Mouse (Mus musculus) embryonic facial prominence, embryonic 14.5 days (tissue): ENCODE measurements around the gene Tbc1d5. TPM values are rescaled to one million over a fixed set of nuclear protein-coding genes. Genes with fewer than 3 reads are reported as not detected.

Experiments used
- ATAC-seq: fragments of 200-750 bp; cut with Nextera tagmentation; 2 replicates; pipeline ENCODE4 v1.8.0; 2017; ENCODE audit warnings: low read depth, moderate number of reproducible peaks, moderate TSS enrichment
- DNase-seq: peaks from one replicate; pipeline ENCODE4 v3.0.0-alpha.2; 2015; ENCODE audit warnings: low spot score
- H3K27ac ChIP-seq: fragments of 300-500 bp; sonication (generic); replicated peaks from 2 replicates; pipeline ENCODE4 v1.5.1; 2014; ENCODE audit warnings: low read depth, mild to moderate bottlenecking, low read length, moderate library complexity
- H3K27me3 ChIP-seq: fragments of 300-500 bp; sonication (generic); replicated peaks from 2 replicates; pipeline ENCODE4 v1.6.1; 2014; ENCODE audit warnings: low read length; ENCODE audit not compliant: control insufficient read depth, insufficient read depth
- H3K36me3 ChIP-seq: fragments of 300-500 bp; sonication (generic); 2 replicates; pipeline ENCODE4 v1.6.1; 2014; ENCODE audit warnings: low read length, mixed read lengths; ENCODE audit not compliant: control insufficient read depth, insufficient read depth
- H3K4me1 ChIP-seq: fragments of 300-500 bp; sonication (generic); 2 replicates; pipeline ENCODE4 v1.6.1; 2014; ENCODE audit warnings: antibody characterized with exemption, low read length; ENCODE audit not compliant: control insufficient read depth, insufficient read depth
- H3K4me2 ChIP-seq: fragments of 300-500 bp; sonication (generic); 2 replicates; pipeline ENCODE4 v1.6.1; 2014; ENCODE audit warnings: low read depth, mild to moderate bottlenecking, low read length, moderate library complexity, mixed read lengths
- H3K4me3 ChIP-seq: fragments of 300-500 bp; sonication (generic); 2 replicates; pipeline ENCODE4 v1.5.1; 2014; ENCODE audit warnings: low read depth, mild to moderate bottlenecking, low read length
- H3K9ac ChIP-seq: fragments of 300-500 bp; sonication (generic); 2 replicates; pipeline ENCODE4 v1.6.1; 2014; ENCODE audit warnings: low read depth, mild to moderate bottlenecking, low read length, moderate library complexity, mixed read lengths
- H3K9me3 ChIP-seq: fragments of 300-500 bp; sonication (generic); 2 replicates; pipeline ENCODE4 v1.6.1; 2016; ENCODE audit warnings: low read length; ENCODE audit not compliant: control insufficient read depth
- WGBS: fragments of 180-500 bp; shearing (Covaris S2); extraction: QIAGEN DNeasy Blood & Tissue Kit; methylation state at CpG from one replicate; pipeline ENCODE4 v1.1.7; 2014; 5-methylcytosine and 5-hydroxymethylcytosine counted together
- polyA plus RNA-seq: library from polyadenylated mRNA; unstranded; fragments of >200 nt; fragmentation: Nextera tagmentation; extraction: Ambion mirVana; gene quantifications from 2 replicates; pipeline ENCODE4 v1.2.1, GENCODE M21; 2014

Gene Tbc1d5
- polyA plus RNA-seq, 1 experiment from 2014 or later: 11.6 TPM

DNA sequence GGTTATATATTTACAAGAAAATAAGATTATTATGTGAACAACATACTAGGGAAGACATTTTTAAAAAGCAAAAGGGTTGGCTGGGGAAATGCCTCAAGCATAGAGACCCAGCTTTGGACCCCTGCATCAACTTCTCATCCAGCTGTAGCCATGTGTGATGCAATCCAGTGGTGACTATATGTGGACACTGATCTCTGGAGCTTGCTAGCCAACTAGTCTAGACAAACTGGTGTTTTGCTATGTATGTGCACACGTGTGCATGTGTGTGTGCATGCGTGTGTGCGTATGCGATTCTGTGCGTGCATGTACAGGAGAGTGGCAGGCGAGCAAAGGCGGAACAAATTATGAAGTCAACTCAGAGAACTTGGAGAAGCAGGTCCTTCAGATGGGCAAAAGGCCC lies 414.8 kb downstream of the Tbc1d5 start:
- H3K27ac ChIP-seq: no peak overlapping the region
- no peaks in the 10 kb centered on the region for H3K36me3 ChIP-seq
- ATAC-seq (no peak), DNase-seq (no peak)
- H3K4me3 ChIP-seq: no peak overlapping the region
- no peak overlapping the region for H3K4me2 ChIP-seq
- no peaks in the 10 kb centered on the region for H3K27me3 ChIP-seq
- H3K9me3 ChIP-seq: no peaks in the 10 kb centered on the region
- no peak overlapping the region for H3K9ac ChIP-seq
- WGBS: 95% methylated on average over 7 of the region's 7 CpGs
- no peaks in the 10 kb centered on the region for H3K4me1 ChIP-seq

- DNase-seq (no peak), ATAC-seq (no peak)
- H3K4me1 ChIP-seq: no peaks in the 10 kb centered on the region
- H3K4me3 ChIP-seq: no peak overlapping the region
- no peak overlapping the region for H3K27ac ChIP-seq
- no peaks in the 10 kb centered on the region for H3K27me3 ChIP-seq
- no peak overlapping the region for H3K4me2 ChIP-seq
- H3K9me3 ChIP-seq: no peaks in the 10 kb centered on the region
- no peak overlapping the region for H3K9ac ChIP-seq
- 85% methylated on average over 5 of the region's 5 CpGs for WGBS
- H3K36me3 ChIP-seq: no peaks in the 10 kb centered on the region
Observed at GRCm38 (mm10) chr17:50763407-50763806, 415.7 kb downstream of the Tbc1d5 start.

DNA sequence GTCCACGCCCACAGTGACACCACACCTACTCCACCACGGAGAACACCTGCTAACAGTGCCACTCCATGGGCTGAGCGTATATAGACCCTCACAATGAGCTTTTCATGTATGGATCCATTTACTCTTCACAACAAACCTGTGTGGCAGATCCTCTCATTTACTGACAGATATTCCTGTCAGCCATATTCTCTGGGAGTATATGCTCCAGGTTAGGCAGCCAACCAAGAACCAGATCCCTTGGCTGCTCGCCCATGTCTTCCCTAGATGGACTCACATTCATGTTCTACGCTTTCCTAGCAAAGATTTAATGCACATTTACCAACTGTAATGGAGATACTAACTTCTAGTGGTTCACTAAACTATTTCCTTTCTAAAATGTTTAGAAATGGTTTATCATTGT lies 416.9 kb downstream of the Tbc1d5 start:
- Histone ChIP-seq H3K4me3 (no peak overlapping the region), H3K4me1 (no peaks in the 10 kb centered on the region), H3K36me3 (no peaks in the 10 kb centered on the region), H3K27ac (no peak overlapping the region), H3K27me3 (no peaks in the 10 kb centered on the region), H3K4me2 (no peak overlapping the region), H3K9me3 (no peaks in the 10 kb centered on the region), H3K9ac (no peak overlapping the region)
- WGBS: 80% methylated on average over 5 of the region's 5 CpGs
- ATAC-seq (no peak), DNase-seq (no peak)

DNA sequence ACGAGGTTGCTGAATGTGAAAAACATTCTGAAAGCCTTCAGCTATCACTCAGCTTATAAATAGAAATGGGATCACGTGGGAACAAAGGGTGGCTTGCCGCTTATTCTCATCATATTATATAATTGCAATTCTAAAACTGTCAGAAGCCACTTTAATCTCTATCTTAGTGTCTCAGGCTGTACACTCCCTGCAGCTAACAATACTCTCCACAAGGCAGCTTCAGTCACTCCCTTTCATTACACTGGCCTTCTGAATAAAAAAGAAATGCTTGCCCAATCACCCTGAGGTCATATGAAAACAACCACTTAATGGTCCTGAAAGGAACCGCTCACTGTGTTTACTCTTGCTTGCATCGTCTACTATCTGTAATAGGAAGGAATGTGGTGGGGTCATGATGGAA lies 418.1 kb downstream of the Tbc1d5 start:
- no peaks in the 10 kb centered on the region for H3K27me3 ChIP-seq
- H3K4me2 ChIP-seq: no peak overlapping the region
- no peak for DNase-seq
- WGBS: 48% methylated on average over 5 of the region's 5 CpGs
- no peak overlapping the region for H3K27ac ChIP-seq
- no peak overlapping the region for H3K4me3 ChIP-seq
- H3K9me3 ChIP-seq: no peaks in the 10 kb centered on the region
- no peak for ATAC-seq
- no peaks in the 10 kb centered on the region for H3K4me1 ChIP-seq
- H3K36me3 ChIP-seq: no peaks in the 10 kb centered on the region; the same call in 1 of the 2 replicates
- H3K9ac ChIP-seq: no peak overlapping the region

DNA sequence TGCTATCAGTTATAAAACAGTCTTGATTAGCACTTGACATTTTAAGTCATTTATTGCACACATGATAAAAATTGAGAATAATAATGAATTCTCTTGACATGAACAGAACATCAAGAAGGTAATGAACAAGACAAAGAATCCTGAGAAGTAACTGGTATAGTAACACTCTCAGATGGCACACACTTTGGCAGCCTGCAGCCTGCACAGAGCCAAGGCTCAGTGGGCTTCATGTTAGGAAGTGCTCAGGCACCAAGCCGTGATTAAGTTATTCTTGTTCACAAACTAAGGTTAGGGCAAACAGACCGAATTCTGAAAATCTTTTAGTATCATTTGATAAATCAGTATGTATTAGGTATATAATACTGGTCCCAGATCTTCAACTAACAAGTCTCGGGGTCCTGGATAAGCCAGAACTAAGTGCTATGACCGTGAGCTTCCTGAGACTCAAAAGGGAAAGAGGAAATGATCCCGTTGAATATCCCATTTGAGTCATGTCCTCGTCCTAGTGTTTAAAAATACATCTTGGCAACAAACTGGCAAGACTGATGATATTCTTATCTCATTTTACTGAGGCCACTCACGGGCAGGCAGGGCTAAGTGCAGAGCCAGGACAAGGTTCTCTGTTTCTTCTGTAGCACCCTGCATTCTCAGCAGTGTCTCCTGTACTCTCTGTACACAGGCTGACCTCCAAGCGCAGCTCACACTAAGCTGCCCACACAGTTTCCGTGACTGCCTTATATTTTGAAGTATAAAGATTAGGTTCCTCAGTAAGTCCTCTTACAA lies 425.6 kb downstream of the Tbc1d5 start:
- no peaks in the 10 kb centered on the region; the same call in 1 of the 2 replicates for H3K36me3 ChIP-seq
- no peaks in the 10 kb centered on the region for H3K9me3 ChIP-seq
- no peak for ATAC-seq
- no peak overlapping the region for H3K27ac ChIP-seq
- H3K4me1 ChIP-seq: no peaks in the 10 kb centered on the region
- no peak overlapping the region for H3K4me3 ChIP-seq
- no peak overlapping the region for H3K9ac ChIP-seq
- no peaks in the 10 kb centered on the region for H3K27me3 ChIP-seq
- DNase-seq: no peak
- 76% methylated on average over 9 of the region's 9 CpGs for whole genome bisulfite sequencing
- no peak overlapping the region for H3K4me2 ChIP-seq

DNA sequence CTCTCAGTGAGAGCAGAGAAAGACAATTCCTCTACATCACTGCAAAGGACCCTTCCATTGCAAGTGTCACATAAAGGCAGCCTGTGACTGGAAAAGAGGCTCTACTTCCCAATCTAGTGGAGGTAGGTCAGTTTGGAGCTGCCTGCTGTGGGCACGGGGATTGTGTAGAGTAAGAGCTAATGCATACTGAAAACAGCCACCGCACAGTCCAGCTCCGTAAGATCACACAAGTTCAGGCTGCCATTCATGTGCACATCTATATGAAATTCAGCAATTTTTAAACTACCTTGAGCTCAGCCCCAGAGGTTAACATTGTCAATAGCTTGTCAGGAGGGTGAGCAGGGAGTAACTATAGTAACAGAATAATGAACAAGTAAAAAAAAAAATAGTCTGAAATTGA lies 426.4 kb downstream of the Tbc1d5 start:
- ATAC-seq: no peak
- Histone ChIP-seq H3K4me2 (no peak overlapping the region), H3K27ac (no peak overlapping the region), H3K9me3 (no peaks in the 10 kb centered on the region), H3K36me3 (no peaks in the 10 kb centered on the region; the same call in 1 of the 2 replicates), H3K9ac (no peak overlapping the region), H3K4me1 (no peaks in the 10 kb centered on the region), H3K4me3 (no peak overlapping the region), H3K27me3 (no peaks in the 10 kb centered on the region)
- DNase-seq: no peak
- 89% methylated on average over 3 of the region's 3 CpGs for WGBS

DNA sequence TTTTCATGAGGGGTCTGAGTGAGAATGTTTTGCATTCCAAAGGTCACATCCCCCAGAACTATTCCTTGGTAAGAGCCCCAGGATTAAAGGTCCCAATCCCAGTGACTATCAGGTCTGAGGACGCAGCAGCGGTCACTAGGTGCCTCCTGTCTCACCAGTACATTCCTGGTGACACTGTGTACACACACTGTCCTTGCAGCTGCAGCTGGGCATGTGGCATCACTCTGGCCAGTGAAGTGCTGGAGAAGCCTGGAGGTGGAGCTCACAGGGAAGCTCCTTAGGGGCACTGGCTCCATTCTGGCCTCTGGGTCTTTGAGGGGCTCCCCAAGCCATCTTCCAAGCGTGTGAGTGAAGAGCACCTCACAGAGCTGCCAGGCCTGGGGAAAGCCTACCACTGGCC lies 427.2 kb downstream of the Tbc1d5 start:
- Histone ChIP-seq H3K9me3 (no peaks in the 10 kb centered on the region), H3K9ac (no peak overlapping the region), H3K4me3 (no peak overlapping the region), H3K4me2 (no peak overlapping the region), H3K27ac (no peak overlapping the region), H3K36me3 (no peaks in the 10 kb centered on the region; the same call in 1 of the 2 replicates), H3K4me1 (no peaks in the 10 kb centered on the region), H3K27me3 (no peaks in the 10 kb centered on the region)
- WGBS: 94% methylated on average over 3 of the region's 3 CpGs
- ATAC-seq (no peak), DNase-seq (no peak)

DNA sequence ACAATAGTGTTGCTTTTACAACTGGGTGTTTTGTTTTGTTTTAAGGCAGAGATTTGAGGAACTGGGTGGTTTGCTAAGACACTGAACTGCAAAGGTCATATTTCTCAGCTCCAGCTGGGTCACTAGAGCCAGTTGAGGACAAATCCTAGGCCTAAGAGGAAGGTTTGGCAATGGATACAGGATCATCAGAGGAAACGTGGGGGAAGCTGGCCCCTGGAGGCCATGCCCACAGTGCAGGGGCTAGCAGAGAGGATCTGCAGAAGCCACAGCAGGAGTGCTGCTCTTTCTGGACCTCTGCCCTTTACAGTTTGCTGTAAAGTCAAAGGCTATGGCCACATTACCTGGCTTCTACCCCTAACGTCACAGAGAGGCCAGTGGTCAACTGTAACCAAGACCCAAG lies 428.3 kb downstream of the Tbc1d5 start:
- H3K4me1 ChIP-seq: no peaks in the 10 kb centered on the region
- ATAC-seq (no peak), DNase-seq (no peak)
- no peak overlapping the region for H3K4me3 ChIP-seq
- H3K27me3 ChIP-seq: no peaks in the 10 kb centered on the region
- H3K9ac ChIP-seq: no peak overlapping the region
- H3K36me3 ChIP-seq: no peaks in the 10 kb centered on the region
- no peak overlapping the region for H3K4me2 ChIP-seq
- no peak overlapping the region for H3K27ac ChIP-seq
- H3K9me3 ChIP-seq: no peaks in the 10 kb centered on the region
- 21% methylated on average over 2 of the region's 2 CpGs for WGBS

- Histone ChIP-seq H3K9me3 (no peaks in the 10 kb centered on the region), H3K27me3 (no peaks in the 10 kb centered on the region), H3K4me2 (no peak overlapping the region), H3K4me3 (no peak overlapping the region), H3K9ac (no peak overlapping the region), H3K27ac (no peak overlapping the region), H3K36me3 (no peaks in the 10 kb centered on the region), H3K4me1 (no peaks in the 10 kb centered on the region)
- DNase-seq (no peak), ATAC-seq (no peak)
- 87% methylated on average over 6 of the region's 6 CpGs for WGBS
Observed at GRCm38 (mm10) chr17:50741386-50741785, 437.8 kb downstream of the Tbc1d5 start.
